Mouse (Mus musculus) megakaryocyte, embryonic 14.5 days (primary cell): Measurements from ENCODE around the gene Tmem108.

Experiments
- FLI1 ChIP-seq: IDR thresholded peaks from 2 replicates; pipeline ENCODE4 v1.6.1; 2012; ENCODE audit warnings: low read length, inconsistent platforms, mixed read lengths
- GATA1 ChIP-seq: IDR thresholded peaks from 3 replicates; pipeline ENCODE4 v1.6.1; 2012; ENCODE audit warnings: mixed read lengths, low read length, inconsistent platforms, borderline replicate concordance

DNA sequence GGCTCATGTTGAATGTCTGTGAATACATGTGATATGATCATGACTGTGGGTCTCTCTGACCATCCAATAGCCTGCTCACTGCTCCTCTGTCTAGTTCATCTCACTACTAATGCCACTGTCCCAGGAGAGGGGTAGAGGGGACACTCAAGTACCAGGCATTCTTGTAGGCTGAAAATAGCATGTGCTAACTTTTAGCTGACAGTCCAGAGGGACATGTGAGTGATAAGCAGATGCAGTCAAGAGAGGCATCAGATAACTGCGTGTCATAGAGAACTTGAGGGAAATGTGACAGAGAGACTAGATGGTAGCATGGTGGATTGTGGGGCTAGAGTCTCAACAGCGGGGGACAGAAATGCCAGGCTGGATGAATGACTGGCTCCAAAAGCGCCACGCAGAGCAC lies 159.8 kb downstream of the Tmem108 start:
- TF ChIP-seq GATA1: no peak
- no peak for TF ChIP-seq FLI1
